Comparison of ENCODE assay signal across 20 mouse cellular contexts in genomic region chr11:72057166-72057565, GRCm38 (mm10). TPM values are rescaled to one million over a fixed set of nuclear protein-coding genes. Genes with fewer than 3 reads are reported as not detected.
DNase-seq lines count a peak whose midpoint lies in the region; ATAC-seq and TF ChIP-seq lines count a peak whose summit lies in the region.
"Had no signal": no experiment of that assay in that cellular context is flagged by ENCODE, and none has a peak within 500 bp of the region (broad histone marks: within the 10 kb centered on the region; RNA-seq: fewer than 3 reads in every experiment).

No protein-coding gene starts in this region.

- TF ChIP-seq CTCF in forebrain, postnatal 0 days (IDR thresholded peaks at IDR 0.05; ENCODE audit: low read depth) = no peak

- no peak for ATAC-seq in embryonic facial prominence, embryonic 13.5 days (ENCODE audit: insufficient number of reproducible peaks, insufficient read depth, low FRiP score, low TSS enrichment, low read depth)
- ATAC-seq in forebrain, postnatal 0 days = peak; percentile 10
- ATAC-seq in forebrain, embryonic 14.5 days = no peak

- no peak overlapping the region for H3K4me2 ChIP-seq in embryonic facial prominence, embryonic 13.5 days
- no peak overlapping the region for H3K4me2 ChIP-seq in forebrain, postnatal 0 days (ENCODE audit: low read depth)
- H3K4me2 ChIP-seq in forebrain, embryonic 14.5 days (ENCODE audit: low read length) = no peak overlapping the region
- H3K4me2 ChIP-seq: embryonic facial prominence, embryonic 12.5 days; embryonic facial prominence, embryonic 15.5 days; forebrain, embryonic 12.5 days had no signal

- 0 out of 2 replicates have a peak overlapping the region, but pooled peaks have one; percentile 6 for H3K9ac ChIP-seq in embryonic facial prominence, embryonic 13.5 days
- H3K9ac ChIP-seq in forebrain, postnatal 0 days = no peak overlapping the region
- no peak overlapping the region for H3K9ac ChIP-seq in forebrain, embryonic 14.5 days (ENCODE audit: low read length)
- H3K9ac ChIP-seq: embryonic facial prominence, embryonic 12.5 days; embryonic facial prominence, embryonic 15.5 days; forebrain, embryonic 12.5 days had no signal

- H3K4me1 ChIP-seq in embryonic facial prominence, embryonic 13.5 days = peaks cover 38% of the 10 kb centered on the region
- peaks cover 17% of the 10 kb centered on the region for H3K4me1 ChIP-seq in embryonic facial prominence, embryonic 10.5 days
- no peaks in the 10 kb centered on the region for H3K4me1 ChIP-seq in forebrain, postnatal 0 days (ENCODE audit: insufficient read depth)
- H3K4me1 ChIP-seq in forebrain, embryonic 14.5 days (ENCODE audit: control insufficient read depth, insufficient read depth, low read length) = peaks cover 1% of the 10 kb centered on the region

- no peaks in the 10 kb centered on the region for H3K36me3 ChIP-seq in embryonic facial prominence, embryonic 13.5 days
- H3K36me3 ChIP-seq in embryonic facial prominence, embryonic 10.5 days (replicated peaks) = no peaks in the 10 kb centered on the region
- H3K36me3 ChIP-seq in forebrain, postnatal 0 days (ENCODE audit: insufficient read depth) = no peaks in the 10 kb centered on the region
- no peaks in the 10 kb centered on the region for H3K36me3 ChIP-seq in forebrain, embryonic 14.5 days (ENCODE audit: control insufficient read depth, insufficient read depth, low read length)
- H3K36me3 ChIP-seq: embryonic facial prominence, embryonic 12.5 days; embryonic facial prominence, embryonic 15.5 days; forebrain, embryonic 10.5 days; forebrain, embryonic 12.5 days had no signal

- no peak for DNase-seq in embryonic facial prominence, embryonic 10.5 days (ENCODE audit: low spot score)
- no peak for DNase-seq in forebrain, postnatal 0 days
- no peak for DNase-seq in forebrain, embryonic 14.5 days (ENCODE audit: low spot score)
- peak; percentile 49 for DNase-seq in left cerebral cortex, postnatal 4 days
- DNase-seq in left cerebral cortex, adult 8-10 months (ENCODE audit: low spot score in 2 of 2) = no peak
- DNase-seq: adrenal gland, adult 2 months; adrenal gland, postnatal 10 days; adrenal gland, postnatal 25 days; cerebellum, adult 11 months; cerebellum, adult 18-20 months; cerebellum, adult 8-10 months; cerebellum, adult 9-11 months; cerebellum, postnatal 25 days; embryo, embryonic 11 days had no signal

- no peak overlapping the region for H3K4me3 ChIP-seq in embryonic facial prominence, embryonic 13.5 days
- H3K4me3 ChIP-seq in embryonic facial prominence, embryonic 10.5 days = no peak overlapping the region
- no peak overlapping the region for H3K4me3 ChIP-seq in forebrain, postnatal 0 days (ENCODE audit: low read depth, low read length)
- H3K4me3 ChIP-seq in forebrain, embryonic 14.5 days (ENCODE audit: low read depth, low read length) = no peak overlapping the region
- H3K4me3 ChIP-seq: embryonic facial prominence, embryonic 12.5 days; embryonic facial prominence, embryonic 15.5 days; erythroblast, embryonic 14.5 days; forebrain, embryonic 10.5 days; forebrain, embryonic 12.5 days had no signal

- H3K27ac ChIP-seq in embryonic facial prominence, embryonic 13.5 days = no peak overlapping the region
- H3K27ac ChIP-seq in embryonic facial prominence, embryonic 10.5 days (replicated peaks) = no peak overlapping the region
- no peak overlapping the region for H3K27ac ChIP-seq in forebrain, postnatal 0 days (ENCODE audit: low read depth, low read length)
- H3K27ac ChIP-seq in forebrain, embryonic 14.5 days (ENCODE audit: low read depth, low read length) = no peak overlapping the region
- H3K27ac ChIP-seq: embryonic facial prominence, embryonic 12.5 days; embryonic facial prominence, embryonic 15.5 days; forebrain, embryonic 10.5 days; forebrain, embryonic 12.5 days had no signal

- H3K9me3 ChIP-seq in embryonic facial prominence, embryonic 13.5 days = no peaks in the 10 kb centered on the region
- no peaks in the 10 kb centered on the region for H3K9me3 ChIP-seq in embryonic facial prominence, embryonic 10.5 days
- H3K9me3 ChIP-seq in forebrain, postnatal 0 days (ENCODE audit: low read length) = no peaks in the 10 kb centered on the region
- no peaks in the 10 kb centered on the region for H3K9me3 ChIP-seq in forebrain, embryonic 14.5 days (replicated peaks; ENCODE audit: control insufficient read depth, low read length)
- H3K9me3 ChIP-seq: embryonic facial prominence, embryonic 12.5 days; embryonic facial prominence, embryonic 15.5 days; forebrain, embryonic 10.5 days; forebrain, embryonic 12.5 days had no signal

- H3K27me3 ChIP-seq in embryonic facial prominence, embryonic 13.5 days = no peaks in the 10 kb centered on the region
- peaks cover 10% of the 10 kb centered on the region; the same call in 1 of the 2 replicates for H3K27me3 ChIP-seq in embryonic facial prominence, embryonic 10.5 days (replicated peaks; ENCODE audit: low read depth, poor library complexity, severe bottlenecking)
- H3K27me3 ChIP-seq in forebrain, postnatal 0 days (ENCODE audit: insufficient read depth, low read length) = no peaks in the 10 kb centered on the region
- no peaks in the 10 kb centered on the region for H3K27me3 ChIP-seq in forebrain, embryonic 14.5 days (replicated peaks; ENCODE audit: control insufficient read depth, insufficient read depth, low read length)
- H3K27me3 ChIP-seq: embryonic facial prominence, embryonic 15.5 days had no signal

- WGBS in embryonic facial prominence, embryonic 13.5 days = 73% methylated on average over 3 of the region's 3 CpGs
- 85% methylated on average over 3 of the region's 3 CpGs for WGBS in embryonic facial prominence, embryonic 10.5 days
- 57% methylated on average over 3 of the region's 3 CpGs for WGBS in forebrain, postnatal 0 days
- WGBS in forebrain, embryonic 14.5 days = 46% methylated on average over 3 of the region's 3 CpGs

- intact Hi-C loops in left cerebral cortex, postnatal 4 days (cut with DNase I) = no loop called here

RNA-seq across cellular contexts. Expression of gene Pimreg, which starts 15.3 kb away (rescaled TPM):
- 102 and 128 TPM in 2 replicates for polyA plus RNA-seq in embryonic facial prominence, embryonic 13.5 days (2015; fragmentation: Nextera tagmentation; extraction: Ambion mirVana)
- polyA plus RNA-seq in embryonic facial prominence, embryonic 10.5 days (2016; fragmentation: Nextera tagmentation; extraction: Ambion mirVana) = 219 and 242 TPM in 2 replicates
- total RNA-seq in forebrain, postnatal 0 days (2014; rRNA removed) = 13.2 and 14.9 TPM in 2 replicates
- polyA plus RNA-seq in forebrain, postnatal 0 days (2015; fragmentation: Nextera tagmentation; extraction: Ambion mirVana) = 20.6 and 22.0 TPM in 2 replicates
- 97.8 and 123 TPM in 2 replicates for polyA plus RNA-seq in forebrain, embryonic 14.5 days (2014; fragmentation: Nextera tagmentation; extraction: Ambion mirVana)
- 1 to 10 TPM; 9.3 to 9.7 TPM for total RNA-seq in left cerebral cortex, postnatal 4 days (2021)
- 1 to 10 TPM in 2 of 4 experiments, under 1 TPM in 2; 0.23 to 2.0 (median 0.98) TPM for total RNA-seq in left cerebral cortex, adult 8-10 months (2022)

RNA-seq across cellular contexts. Expression of gene Aipl1, which starts 19.9 kb away (rescaled TPM):
- polyA plus RNA-seq in embryonic facial prominence, embryonic 13.5 days (2015; fragmentation: Nextera tagmentation; extraction: Ambion mirVana) = 0.51 and 0.59 TPM in 2 replicates
- 0.36 and 0.52 TPM in 2 replicates for polyA plus RNA-seq in embryonic facial prominence, embryonic 10.5 days (2016; fragmentation: Nextera tagmentation; extraction: Ambion mirVana)
- 0.19 and 0.31 TPM in 2 replicates for total RNA-seq in forebrain, postnatal 0 days (2014; rRNA removed)
- 0.23 and 0.33 TPM in 2 replicates for polyA plus RNA-seq in forebrain, postnatal 0 days (2015; fragmentation: Nextera tagmentation; extraction: Ambion mirVana)
- 0.09 TPM in 2 replicates for polyA plus RNA-seq in forebrain, embryonic 14.5 days (2014; fragmentation: Nextera tagmentation; extraction: Ambion mirVana)
- under 1 TPM; 0.14 to 0.26 TPM for total RNA-seq in left cerebral cortex, postnatal 4 days (2021)
- total RNA-seq in left cerebral cortex, adult 8-10 months (2022) = under 1 TPM in 1 of 4 experiments, not detected in 3; 0.14 TPM
- total RNA-seq: adrenal gland, adult 2 months had no signal
